Mouse (Mus musculus): ENCODE data around the gene Ndel1. TPM values are rescaled to one million over a fixed set of nuclear protein-coding genes. Genes with fewer than 3 reads are reported as not detected.

The Ndel1 gene
- polyA plus RNA-seq, 1 experiment from 2014 or later = 96.3 TPM

GRCm38 (mm10) chr11:68903775-68904174 lies 32.1 kb upstream of the Ndel1 start:
- Histone ChIP-seq H3K9ac (replicated peaks; ENCODE audit: low read length) (no peak overlapping the region), H3K4me3 (ENCODE audit: low read length) (no peak overlapping the region), H3K4me1 (ENCODE audit: insufficient read depth, low read length) (peaks cover 10% of the 10 kb centered on the region), H3K4me2 (replicated peaks; ENCODE audit: low read depth, low read length) (no peak overlapping the region), H3K27me3 (ENCODE audit: insufficient read depth, low read length) (no peaks in the 10 kb centered on the region), H3K27ac (ENCODE audit: low read length) (no peak overlapping the region), H3K36me3 (ENCODE audit: insufficient read depth, low read length) (peaks cover 39% of the 10 kb centered on the region), H3K9me3 (ENCODE audit: low read length) (no peaks in the 10 kb centered on the region)
- ATAC-seq (ENCODE audit: low FRiP score, low TSS enrichment) = no peak
- 94% methylated on average over 2 of the region's 2 CpGs for WGBS

GRCm38 (mm10) chr11:68902823-68903222 lies 31.2 kb upstream of the Ndel1 start:
- H3K4me2 ChIP-seq (replicated peaks; ENCODE audit: low read depth, low read length) = peak overlapping the region; percentile 86
- peaks cover 10% of the 10 kb centered on the region for H3K4me1 ChIP-seq (ENCODE audit: insufficient read depth, low read length)
- peak overlapping the region; percentile 100 for H3K4me3 ChIP-seq (ENCODE audit: low read length)
- peak overlapping the region; percentile 40; the same call in 1 of the 2 replicates for H3K27ac ChIP-seq (ENCODE audit: low read length)
- no peaks in the 10 kb centered on the region for H3K27me3 ChIP-seq (ENCODE audit: insufficient read depth, low read length)
- 77% methylated on average over 5 of the region's 5 CpGs for WGBS
- peak overlapping the region; percentile 98 for H3K9ac ChIP-seq (replicated peaks; ENCODE audit: low read length)
- H3K36me3 ChIP-seq (ENCODE audit: insufficient read depth, low read length) = peaks cover 39% of the 10 kb centered on the region
- no peaks in the 10 kb centered on the region for H3K9me3 ChIP-seq (ENCODE audit: low read length)
- ATAC-seq (ENCODE audit: low FRiP score, low TSS enrichment) = no peak

- Histone ChIP-seq H3K27ac (ENCODE audit: low read length) (peak overlapping the region; percentile 88; the same call in 1 of the 2 replicates), H3K9me3 (ENCODE audit: low read length) (no peaks in the 10 kb centered on the region), H3K27me3 (ENCODE audit: insufficient read depth, low read length) (no peaks in the 10 kb centered on the region), H3K9ac (replicated peaks; ENCODE audit: low read length) (peak overlapping the region; percentile 98), H3K4me1 (ENCODE audit: insufficient read depth, low read length) (peaks cover 10% of the 10 kb centered on the region), H3K36me3 (ENCODE audit: insufficient read depth, low read length) (peaks cover 39% of the 10 kb centered on the region), H3K4me3 (ENCODE audit: low read length) (peak overlapping the region; percentile 100), H3K4me2 (replicated peaks; ENCODE audit: low read depth, low read length) (peak overlapping the region; percentile 86)
- ATAC-seq (ENCODE audit: low FRiP score, low TSS enrichment) = no peak
- WGBS = under 1% methylated on average over 11 of the region's 11 CpGs
Measured at GRCm38 (mm10) chr11:68902367-68902766, 30.7 kb upstream of the Ndel1 start.

DNA sequence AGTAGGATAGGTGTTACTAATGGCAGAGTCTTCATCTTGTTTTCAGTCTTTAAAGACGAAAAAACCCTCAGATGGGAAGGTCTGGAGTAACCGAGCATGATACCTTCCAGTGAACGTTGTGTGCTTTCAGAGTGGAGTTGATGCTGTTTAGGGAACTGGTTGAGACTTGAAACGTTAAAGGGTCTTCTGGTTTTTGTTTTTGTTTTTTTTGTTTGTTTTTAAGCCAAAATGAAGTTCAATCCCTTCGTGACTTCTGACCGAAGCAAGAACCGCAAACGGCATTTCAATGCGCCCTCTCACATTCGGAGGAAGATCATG lies 30.3 kb upstream of the Ndel1 start:
- H3K36me3 ChIP-seq (ENCODE audit: insufficient read depth, low read length) = peaks cover 39% of the 10 kb centered on the region
- H3K27ac ChIP-seq (ENCODE audit: low read length) = peak overlapping the region; percentile 88
- H3K9ac ChIP-seq (replicated peaks; ENCODE audit: low read length) = peak overlapping the region; percentile 98
- no peaks in the 10 kb centered on the region for H3K9me3 ChIP-seq (ENCODE audit: low read length)
- H3K4me1 ChIP-seq (ENCODE audit: insufficient read depth, low read length) = peaks cover 10% of the 10 kb centered on the region
- no peak for ATAC-seq (ENCODE audit: low FRiP score, low TSS enrichment)
- no peaks in the 10 kb centered on the region for H3K27me3 ChIP-seq (ENCODE audit: insufficient read depth, low read length)
- peak overlapping the region; percentile 86 for H3K4me2 ChIP-seq (replicated peaks; ENCODE audit: low read depth, low read length)
- H3K4me3 ChIP-seq (ENCODE audit: low read length) = peak overlapping the region; percentile 100
- under 1% methylated on average over 9 of the region's 10 CpGs for WGBS

GRCm38 (mm10) chr11:68901351-68902046 lies 29.8 kb upstream of the Ndel1 start, which contains the start of gene Rpl26:
Gene Rpl26, plus strand, starts transcription at chr11:68901583.
- peak; percentile 88 for ATAC-seq (ENCODE audit: low FRiP score, low TSS enrichment)
- peak within 1 kb of the TSS; percentile 98 for H3K9ac ChIP-seq (replicated peaks; ENCODE audit: low read length)
- H3K4me2 ChIP-seq (replicated peaks; ENCODE audit: low read depth, low read length) = peak within 1 kb of the TSS; percentile 86
- peak within 1 kb of the TSS; percentile 88 for H3K27ac ChIP-seq (ENCODE audit: low read length)
- peak within 1 kb of the TSS; percentile 100 for H3K4me3 ChIP-seq (ENCODE audit: low read length)
- no peaks in the 10 kb centered on the region for H3K27me3 ChIP-seq (ENCODE audit: insufficient read depth, low read length)
- no peaks in the 10 kb centered on the region for H3K9me3 ChIP-seq (ENCODE audit: low read length)
- under 1% methylated on average over 52 of the region's 52 CpGs for WGBS
- H3K36me3 ChIP-seq (ENCODE audit: insufficient read depth, low read length) = peaks cover 39% of the 10 kb centered on the region
- H3K4me1 ChIP-seq (ENCODE audit: insufficient read depth, low read length) = peaks cover 10% of the 10 kb centered on the region

- peaks cover 32% of the 10 kb centered on the region for H3K36me3 ChIP-seq (ENCODE audit: insufficient read depth, low read length)
- H3K9me3 ChIP-seq (ENCODE audit: low read length) = no peaks in the 10 kb centered on the region
- H3K4me1 ChIP-seq (ENCODE audit: insufficient read depth, low read length) = peaks cover 10% of the 10 kb centered on the region
- peak overlapping the region; percentile 68 for H3K9ac ChIP-seq (replicated peaks; ENCODE audit: low read length)
- ATAC-seq (ENCODE audit: low FRiP score, low TSS enrichment) = peak; percentile 46
- H3K4me3 ChIP-seq (ENCODE audit: low read length) = peak overlapping the region; percentile 100
- no peaks in the 10 kb centered on the region for H3K27me3 ChIP-seq (ENCODE audit: insufficient read depth, low read length)
- H3K4me2 ChIP-seq (replicated peaks; ENCODE audit: low read depth, low read length) = peak overlapping the region; percentile 58
- H3K27ac ChIP-seq (ENCODE audit: low read length) = no peak overlapping the region
- 27% methylated on average over 31 of the region's 31 CpGs for WGBS
Measured at GRCm38 (mm10) chr11:68900519-68901350, 29.1 kb upstream of the Ndel1 start.

DNA sequence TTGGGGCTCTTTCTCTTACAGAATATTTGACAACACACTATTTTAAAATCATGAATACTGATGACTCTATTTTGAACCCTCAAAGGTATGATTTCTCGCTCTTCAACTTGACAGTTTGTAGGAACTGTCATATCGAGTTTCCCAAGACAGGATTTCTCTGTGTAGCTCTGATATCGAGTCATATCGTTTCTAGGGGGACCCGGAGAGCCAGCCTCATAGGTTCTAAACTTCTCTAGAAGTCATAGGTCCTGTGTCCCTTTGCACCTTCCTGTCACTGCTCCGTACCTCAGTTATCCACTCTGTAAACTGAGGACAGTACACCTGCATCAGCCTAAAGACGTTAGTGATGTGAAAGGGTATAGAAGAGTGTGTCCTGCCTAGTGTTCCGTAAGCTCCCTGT lies 28.2 kb upstream of the Ndel1 start:
- peaks cover 10% of the 10 kb centered on the region for H3K4me1 ChIP-seq (ENCODE audit: insufficient read depth, low read length)
- no peak overlapping the region for H3K27ac ChIP-seq (ENCODE audit: low read length)
- H3K36me3 ChIP-seq (ENCODE audit: insufficient read depth, low read length) = peaks cover 23% of the 10 kb centered on the region; the same call in 1 of the 2 replicates
- 83% methylated on average over 8 of the region's 8 CpGs for WGBS
- H3K9ac ChIP-seq (replicated peaks; ENCODE audit: low read length) = no peak overlapping the region
- H3K4me2 ChIP-seq (replicated peaks; ENCODE audit: low read depth, low read length) = no peak overlapping the region
- no peaks in the 10 kb centered on the region for H3K9me3 ChIP-seq (ENCODE audit: low read length)
- no peak overlapping the region for H3K4me3 ChIP-seq (ENCODE audit: low read length)
- no peak for ATAC-seq (ENCODE audit: low FRiP score, low TSS enrichment)
- no peaks in the 10 kb centered on the region for H3K27me3 ChIP-seq (ENCODE audit: insufficient read depth, low read length)

DNA sequence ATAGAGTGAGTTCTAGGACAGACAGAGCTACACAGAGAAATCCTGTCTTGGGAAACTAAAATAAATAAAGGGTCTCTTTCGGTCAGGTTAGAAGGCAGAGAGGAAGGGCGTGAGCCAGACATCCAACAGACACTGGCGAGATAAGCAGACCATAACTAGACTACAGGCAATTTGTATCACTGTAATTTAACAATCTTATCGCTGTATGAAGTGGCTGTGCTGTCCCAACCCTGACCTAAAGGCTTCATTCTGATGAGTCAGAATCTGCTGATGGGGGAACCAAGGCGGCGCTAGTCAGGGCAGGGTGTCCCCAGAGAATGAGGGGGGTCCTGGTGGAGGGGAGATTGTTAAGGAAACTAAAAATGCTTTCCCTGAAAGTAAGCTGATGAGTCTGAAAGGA lies 27.1 kb upstream of the Ndel1 start:
- Histone ChIP-seq H3K9ac (replicated peaks; ENCODE audit: low read length) (no peak overlapping the region), H3K4me3 (ENCODE audit: low read length) (no peak overlapping the region), H3K9me3 (ENCODE audit: low read length) (no peaks in the 10 kb centered on the region), H3K27ac (ENCODE audit: low read length) (no peak overlapping the region), H3K27me3 (ENCODE audit: insufficient read depth, low read length) (no peaks in the 10 kb centered on the region), H3K4me1 (ENCODE audit: insufficient read depth, low read length) (peaks cover 10% of the 10 kb centered on the region), H3K36me3 (ENCODE audit: insufficient read depth, low read length) (peaks cover 13% of the 10 kb centered on the region; the same call in 1 of the 2 replicates), H3K4me2 (replicated peaks; ENCODE audit: low read depth, low read length) (no peak overlapping the region)
- WGBS = 88% methylated on average over 6 of the region's 6 CpGs
- ATAC-seq (ENCODE audit: low FRiP score, low TSS enrichment) = no peak

DNA sequence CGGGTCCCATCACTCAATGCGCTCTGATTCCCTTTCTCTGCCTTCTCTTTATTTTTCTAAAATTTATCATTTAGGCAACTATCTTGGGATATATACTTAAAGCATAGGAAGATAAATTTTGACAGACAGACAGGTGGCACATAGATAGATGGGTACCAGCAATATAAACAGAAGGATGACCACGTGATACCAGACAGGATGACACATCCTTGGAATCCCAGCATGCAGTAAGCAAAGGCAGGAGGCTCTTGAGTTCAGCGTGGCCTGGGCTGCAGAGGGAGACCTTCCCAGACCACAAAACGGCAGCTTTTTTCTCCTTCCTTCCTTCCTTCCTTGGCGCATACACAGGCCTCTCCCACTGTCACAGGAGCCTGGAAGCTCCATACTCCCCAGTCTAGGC lies 26.2 kb upstream of the Ndel1 start:
- ATAC-seq (ENCODE audit: low FRiP score, low TSS enrichment) = no peak
- Histone ChIP-seq H3K27me3 (ENCODE audit: insufficient read depth, low read length) (no peaks in the 10 kb centered on the region), H3K9me3 (ENCODE audit: low read length) (no peaks in the 10 kb centered on the region), H3K27ac (ENCODE audit: low read length) (no peak overlapping the region), H3K9ac (replicated peaks; ENCODE audit: low read length) (no peak overlapping the region), H3K36me3 (ENCODE audit: insufficient read depth, low read length) (peaks cover 4% of the 10 kb centered on the region; the same call in 1 of the 2 replicates), H3K4me2 (replicated peaks; ENCODE audit: low read depth, low read length) (no peak overlapping the region), H3K4me3 (ENCODE audit: low read length) (no peak overlapping the region), H3K4me1 (ENCODE audit: insufficient read depth, low read length) (peaks cover 5% of the 10 kb centered on the region)
- WGBS = 62% methylated on average over 6 of the region's 6 CpGs

- WGBS = 45% methylated on average over 4 of the region's 4 CpGs
- no peak overlapping the region for H3K4me3 ChIP-seq (ENCODE audit: low read length)
- H3K36me3 ChIP-seq (ENCODE audit: insufficient read depth, low read length) = no peaks in the 10 kb centered on the region
- H3K27ac ChIP-seq (ENCODE audit: low read length) = no peak overlapping the region
- no peak for ATAC-seq (ENCODE audit: low FRiP score, low TSS enrichment)
- H3K9me3 ChIP-seq (ENCODE audit: low read length) = no peaks in the 10 kb centered on the region
- 0 out of 2 replicates have a peak, but pooled peaks cover 3% of the 10 kb centered on the region for H3K4me1 ChIP-seq (ENCODE audit: insufficient read depth, low read length)
- H3K27me3 ChIP-seq (ENCODE audit: insufficient read depth, low read length) = no peaks in the 10 kb centered on the region
- no peak overlapping the region for H3K9ac ChIP-seq (replicated peaks; ENCODE audit: low read length)
- H3K4me2 ChIP-seq (replicated peaks; ENCODE audit: low read depth, low read length) = no peak overlapping the region
Measured at GRCm38 (mm10) chr11:68897120-68897519, 25.5 kb upstream of the Ndel1 start.
